Mouse (Mus musculus): ENCODE data around the gene Igfbp7.

The Igfbp7 gene

DNA sequence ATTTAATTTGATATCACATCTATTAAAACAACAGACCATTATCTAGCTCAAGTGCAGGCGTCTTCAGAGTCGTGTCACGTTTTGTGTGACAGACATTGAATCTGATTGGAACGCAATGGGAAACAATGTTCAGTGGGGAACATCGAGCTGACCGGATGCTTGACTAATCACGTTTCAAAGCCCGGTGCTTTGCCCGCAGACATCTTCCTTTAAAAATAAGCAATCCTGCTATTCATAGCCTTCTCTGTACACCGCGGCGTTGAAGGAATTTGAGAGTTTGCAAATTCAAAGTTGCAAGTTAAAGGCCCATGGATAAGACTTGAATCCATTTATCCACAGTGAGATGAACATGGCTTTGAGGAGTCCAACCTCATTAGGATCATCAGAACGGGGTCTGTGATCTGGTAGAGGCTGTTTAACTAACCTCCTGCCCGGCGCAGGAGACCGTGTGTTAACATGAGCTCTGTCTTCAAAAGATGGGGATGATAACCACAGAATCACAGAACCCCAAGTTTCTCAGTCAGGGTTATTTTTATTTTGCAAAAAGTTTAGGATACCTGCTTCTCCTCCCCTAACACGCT is 27.4 kb downstream of the Igfbp7 start:
- in situ Hi-C loops (cut with MseI, MboI), result no loop called here

DNA sequence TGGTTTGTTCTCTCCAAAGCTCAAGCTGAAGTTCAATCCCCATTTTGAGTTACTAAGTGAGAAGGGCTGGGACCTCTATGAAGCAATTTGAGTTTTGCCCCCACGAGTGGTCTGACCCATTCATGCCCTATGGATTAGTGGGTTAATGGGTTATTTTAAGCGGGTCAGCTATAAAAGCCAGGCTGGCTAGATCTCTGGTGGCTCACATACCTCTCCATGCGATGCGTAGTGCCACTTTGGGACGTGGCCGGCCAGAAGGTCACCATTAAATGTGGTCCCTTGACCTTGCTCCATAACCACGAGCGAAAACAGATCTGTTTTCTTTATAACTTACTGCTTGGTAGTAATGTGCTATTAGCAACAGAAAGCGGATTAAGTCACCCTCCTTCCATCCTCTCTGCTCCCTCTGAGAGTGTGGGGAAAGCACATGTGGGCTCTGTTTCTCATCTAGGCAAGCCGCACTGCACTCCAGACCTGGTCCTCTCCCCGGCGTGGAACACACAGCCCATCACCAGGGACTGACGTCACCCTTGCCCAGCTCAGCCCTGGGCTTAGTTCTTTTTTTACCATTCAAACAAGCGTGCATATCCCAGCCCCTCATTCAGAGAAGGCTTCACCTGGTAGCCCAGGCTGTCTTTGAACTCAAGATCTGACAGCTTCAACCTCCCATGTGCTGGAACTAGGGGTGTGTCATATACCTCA is 28.3 kb downstream of the Igfbp7 start:
- in situ Hi-C loops (cut with MseI, MboI), result no loop called here

DNA sequence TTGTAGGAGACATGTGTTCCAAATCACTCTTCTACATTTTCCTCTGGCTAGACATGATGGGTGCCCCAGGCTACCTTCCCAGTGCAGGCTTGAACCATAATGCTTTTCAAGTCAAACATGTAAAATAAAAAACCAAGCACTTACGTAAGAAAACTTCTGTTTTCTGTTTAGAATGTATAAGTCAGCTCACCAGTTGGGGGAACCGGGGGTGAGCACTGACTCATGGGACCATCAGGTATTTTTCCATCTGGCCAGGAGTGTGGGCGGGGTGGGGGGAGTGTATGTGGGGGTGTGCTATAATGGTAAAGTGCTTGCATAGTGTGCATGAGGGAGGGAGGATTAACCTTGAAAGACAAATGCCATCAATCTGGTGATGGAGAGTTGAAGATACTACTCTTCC is 29.8 kb downstream of the Igfbp7 start:
- in situ Hi-C loops (cut with MseI, MboI), result no loop called here

DNA sequence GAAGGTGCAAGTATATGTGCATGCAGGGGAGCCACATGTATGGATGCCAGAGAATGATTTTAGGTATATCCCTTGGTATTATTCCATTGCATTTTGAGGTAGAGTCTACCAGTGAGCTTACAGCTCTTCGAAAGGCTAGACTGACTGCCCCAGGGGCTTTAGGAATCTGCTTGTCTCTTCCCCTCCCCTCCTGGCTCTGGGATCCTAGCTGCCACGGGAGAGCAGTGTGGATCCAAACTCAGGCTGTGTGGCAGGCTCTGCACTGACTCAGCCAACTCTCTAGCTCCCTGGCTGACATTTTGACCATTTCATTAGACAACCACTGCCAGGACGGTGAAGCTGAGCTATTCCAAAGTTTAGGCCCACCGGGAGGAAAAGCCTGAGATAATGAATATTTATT is 32.3 kb downstream of the Igfbp7 start:
- in situ Hi-C loops (cut with MseI, MboI), result no loop called here

DNA sequence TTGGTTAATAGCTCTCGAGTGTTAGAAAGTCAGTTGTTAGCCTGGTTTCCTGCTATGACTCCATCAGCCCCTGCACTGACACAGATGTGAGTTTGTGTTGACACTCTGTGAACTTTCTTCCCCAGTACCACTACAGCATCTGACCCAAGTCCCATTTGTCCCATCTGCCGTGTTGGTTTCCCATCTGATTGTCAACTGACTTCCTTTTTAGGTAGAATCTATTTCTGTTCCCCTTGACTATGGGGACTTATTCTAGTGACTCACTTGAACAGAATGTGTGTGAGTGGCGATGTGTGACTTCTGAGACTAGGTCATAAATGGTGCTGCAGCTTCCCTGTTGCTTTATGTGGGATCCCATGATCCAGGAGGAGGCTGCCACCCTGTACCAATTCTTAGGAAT is 32.9 kb downstream of the Igfbp7 start:
- in situ Hi-C loops (cut with MseI, MboI), result no loop called here

DNA sequence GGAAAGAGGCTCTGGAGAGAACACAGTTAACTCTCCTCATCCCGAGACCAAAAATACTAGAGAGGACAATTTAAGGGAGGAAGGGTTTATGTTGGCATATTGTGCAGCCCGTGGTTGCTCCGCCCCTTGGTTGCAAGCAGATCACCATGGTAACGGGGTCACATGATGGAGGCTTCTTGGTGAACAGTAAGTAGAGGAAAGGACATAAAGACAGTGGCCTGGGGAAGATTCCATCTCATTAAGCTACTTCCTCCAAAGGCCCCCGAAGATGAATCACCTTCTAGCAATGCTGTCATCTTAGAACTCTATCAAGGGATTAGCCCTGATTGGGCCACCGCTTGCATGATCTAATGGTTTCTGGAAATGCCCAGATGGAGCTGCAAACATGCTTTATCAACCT is 35.1 kb downstream of the Igfbp7 start:
- in situ Hi-C loops (cut with MseI, MboI), result no loop called here

DNA sequence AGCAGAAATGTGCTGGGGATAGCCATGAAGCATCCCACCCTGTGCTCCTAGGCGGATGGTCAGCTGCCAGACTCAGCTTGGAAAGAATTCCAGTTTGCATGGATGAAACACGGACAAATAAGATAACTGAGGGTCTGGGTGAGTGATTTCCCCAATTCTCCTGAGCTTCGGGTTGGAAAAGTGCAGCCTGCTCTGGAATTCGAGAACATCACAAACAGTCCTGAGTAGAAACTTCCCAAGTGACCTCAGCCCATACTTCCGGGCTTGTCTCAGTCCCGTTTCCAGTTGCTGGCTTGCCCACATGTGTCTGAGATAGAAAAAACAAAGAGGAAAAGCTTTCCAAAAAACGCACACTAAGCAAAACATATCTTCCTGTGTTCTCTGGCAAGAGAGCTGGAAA is 35.6 kb downstream of the Igfbp7 start:
- in situ Hi-C loops (cut with MseI, MboI), result no loop called here

DNA sequence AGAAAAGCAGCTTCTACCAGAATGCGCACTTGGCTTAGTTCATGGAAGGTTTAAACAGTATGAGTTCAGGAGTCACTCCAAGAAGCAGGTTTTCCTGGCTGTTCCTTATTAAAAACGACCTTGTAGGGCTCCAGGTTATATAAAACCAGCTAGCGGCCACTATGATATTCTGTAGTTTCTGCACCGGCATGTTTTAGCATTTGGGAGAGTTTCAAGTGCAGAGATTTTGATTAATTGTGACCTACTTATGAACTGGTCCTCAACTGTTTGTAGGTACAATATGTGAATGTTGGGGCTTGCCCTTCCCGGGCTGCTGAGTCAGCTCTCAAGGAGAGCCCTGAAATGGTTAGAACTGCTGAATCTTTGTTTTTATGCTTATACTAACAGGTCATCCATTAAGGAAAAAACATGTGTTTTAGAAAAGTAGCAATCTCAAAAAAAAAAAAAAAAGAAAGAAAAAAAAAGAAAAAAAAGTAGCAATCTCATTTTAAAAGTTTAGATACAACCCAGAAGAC is 37.4 kb downstream of the Igfbp7 start:
- in situ Hi-C loops (cut with MseI, MboI), result no loop called here

DNA sequence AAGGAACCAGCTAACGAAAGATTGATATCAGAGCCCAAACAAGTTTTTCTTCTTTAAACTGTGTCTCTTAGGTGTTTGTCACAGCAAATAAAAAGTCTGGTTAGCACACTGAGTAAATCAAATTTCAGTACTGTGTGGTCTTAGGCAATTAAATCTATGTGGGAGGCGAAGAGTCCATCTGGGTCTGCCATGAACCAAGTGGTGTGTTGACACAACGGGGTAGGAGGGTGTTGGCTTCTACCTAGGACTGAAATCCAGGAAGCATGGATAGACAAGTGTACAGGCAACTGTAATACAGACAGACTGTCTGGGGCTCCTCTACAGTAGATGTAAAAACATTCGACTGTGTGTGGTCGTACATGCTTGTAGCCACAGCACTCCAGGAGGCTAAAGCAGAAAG is 38.4 kb downstream of the Igfbp7 start:
- in situ Hi-C loops (cut with MseI, MboI), result no loop called here

DNA sequence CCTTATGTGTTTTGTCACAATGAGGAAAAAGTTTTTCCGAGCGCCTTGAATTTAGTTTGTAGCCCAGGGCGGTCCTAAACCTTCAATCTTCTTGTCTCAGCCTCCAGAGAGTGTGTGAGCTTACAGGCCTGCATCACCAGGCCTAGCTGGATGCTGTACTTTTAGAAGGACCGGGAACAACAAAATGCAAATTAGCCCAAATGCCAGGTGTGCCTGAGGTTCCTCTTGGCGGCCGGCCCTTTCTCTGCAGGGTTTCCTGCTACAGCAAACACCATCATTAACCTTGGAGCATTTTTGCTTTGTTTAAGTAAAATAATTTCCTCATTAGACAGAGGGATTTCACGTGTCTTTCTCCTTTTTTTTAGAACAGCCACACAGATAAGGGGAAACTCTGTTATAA is 39.6 kb downstream of the Igfbp7 start:
- in situ Hi-C loops (cut with MseI, MboI), result no loop called here

DNA sequence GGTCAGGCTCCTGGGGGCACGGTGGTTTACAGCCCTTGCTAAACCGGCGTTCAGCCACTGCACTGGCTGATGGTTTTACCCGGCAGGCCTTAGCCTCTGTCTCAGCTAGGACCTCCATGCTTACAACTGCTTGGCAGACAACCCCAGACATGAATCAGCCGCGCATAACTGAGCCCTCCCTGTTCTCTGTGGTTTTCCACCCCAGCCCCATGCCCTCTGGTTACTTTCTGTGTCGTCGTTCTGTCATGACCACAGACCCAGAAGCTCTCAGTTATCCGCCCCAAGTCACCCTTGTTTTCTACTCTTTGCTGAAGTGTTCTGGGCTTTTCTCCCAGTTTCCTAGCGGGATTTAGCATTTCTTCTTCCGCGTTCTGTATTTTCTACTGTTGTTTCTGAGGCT is 40.2 kb downstream of the Igfbp7 start:
- in situ Hi-C loops (cut with MseI, MboI), result no loop called here

DNA sequence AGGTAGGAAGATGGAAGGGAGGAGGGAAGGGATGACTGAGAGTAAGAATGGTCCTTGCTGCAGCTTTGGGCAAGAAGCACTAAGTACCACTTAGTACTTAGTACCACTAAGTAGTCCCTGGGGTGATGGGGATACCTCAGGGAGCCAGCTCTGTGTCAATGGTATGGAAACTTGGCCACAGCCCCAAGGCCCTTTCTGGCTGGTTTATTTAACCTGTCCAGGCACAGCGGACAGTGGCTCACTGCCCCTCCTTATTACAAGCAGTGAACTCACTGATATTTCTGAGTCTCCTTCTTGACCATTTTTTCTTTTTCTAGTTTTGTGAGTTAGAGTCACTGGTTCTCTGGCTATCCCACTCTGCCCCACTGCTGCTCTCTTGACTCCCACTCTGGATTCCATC is 40.7 kb downstream of the Igfbp7 start:
- in situ Hi-C loops (cut with MseI, MboI), result no loop called here

DNA sequence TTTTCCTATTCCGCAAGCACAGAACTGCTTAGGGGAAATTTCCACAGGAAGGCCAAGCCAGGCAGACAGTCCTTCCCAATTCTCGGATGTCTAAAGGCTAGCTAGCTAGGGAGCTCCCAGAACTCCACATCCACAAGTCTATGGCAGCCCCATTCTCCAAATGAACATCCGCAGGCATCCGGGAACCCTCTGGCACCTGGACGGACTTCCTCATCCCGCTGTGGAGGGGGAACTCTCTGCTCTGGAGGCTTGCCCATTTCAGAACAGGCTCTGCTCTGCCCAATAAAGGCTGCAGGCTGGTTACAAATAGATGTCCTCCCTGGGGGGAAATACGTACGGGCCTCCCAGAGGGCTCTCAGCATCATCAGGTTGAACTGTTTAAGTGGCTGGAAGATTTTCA is 41.5 kb downstream of the Igfbp7 start:
- in situ Hi-C loops (cut with MseI, MboI), result no loop called here

DNA sequence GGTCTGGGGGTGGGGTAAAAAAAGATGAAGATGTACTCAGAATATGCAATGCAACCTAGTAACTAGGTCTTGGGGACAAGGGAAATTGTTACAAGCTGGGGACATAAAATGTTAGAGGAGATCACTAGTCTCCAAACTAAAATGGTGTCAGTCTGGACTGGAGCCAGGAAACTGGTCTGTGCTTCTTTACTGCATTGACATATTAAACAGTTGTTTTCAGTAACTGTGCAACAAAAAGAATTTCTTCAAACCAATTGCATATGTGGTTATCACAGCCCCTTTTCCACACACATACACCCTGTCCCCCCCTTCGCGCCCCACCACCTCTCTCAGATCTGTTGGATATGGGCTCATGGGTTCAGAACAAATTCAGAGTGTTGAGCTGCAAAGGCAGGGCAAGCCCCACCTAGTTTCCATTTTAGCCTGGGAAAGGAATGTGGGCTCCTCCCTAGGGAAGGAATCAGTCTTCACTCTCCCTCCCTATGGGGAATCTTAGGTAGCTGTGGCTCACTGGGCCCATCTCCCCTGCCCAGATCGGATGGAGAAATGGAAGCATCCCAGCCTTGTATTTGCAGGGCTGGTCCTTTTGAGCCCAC is 43.3 kb downstream of the Igfbp7 start:
- in situ Hi-C loops (cut with MseI, MboI), result no loop called here

DNA sequence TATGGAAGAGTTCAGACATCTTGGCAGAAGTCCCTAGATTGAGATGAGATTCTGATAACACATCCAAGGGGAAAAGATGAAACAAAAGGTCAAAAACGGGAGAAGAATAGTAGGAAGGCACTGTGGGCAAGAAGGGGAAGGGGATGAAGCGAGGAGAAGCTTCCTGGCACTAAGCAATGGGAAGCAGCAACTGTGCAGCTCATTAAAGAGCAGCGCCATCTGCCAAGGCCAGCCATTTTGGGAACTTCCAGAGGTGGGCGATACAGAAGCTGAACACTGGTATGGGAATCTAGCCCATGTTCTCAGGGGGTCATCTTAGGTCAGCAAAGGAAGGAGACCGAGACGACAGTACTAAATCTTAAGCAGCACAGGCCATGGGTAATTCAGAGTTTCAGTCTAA is 44.2 kb downstream of the Igfbp7 start:
- in situ Hi-C loops (cut with MseI, MboI), result no loop called here

DNA sequence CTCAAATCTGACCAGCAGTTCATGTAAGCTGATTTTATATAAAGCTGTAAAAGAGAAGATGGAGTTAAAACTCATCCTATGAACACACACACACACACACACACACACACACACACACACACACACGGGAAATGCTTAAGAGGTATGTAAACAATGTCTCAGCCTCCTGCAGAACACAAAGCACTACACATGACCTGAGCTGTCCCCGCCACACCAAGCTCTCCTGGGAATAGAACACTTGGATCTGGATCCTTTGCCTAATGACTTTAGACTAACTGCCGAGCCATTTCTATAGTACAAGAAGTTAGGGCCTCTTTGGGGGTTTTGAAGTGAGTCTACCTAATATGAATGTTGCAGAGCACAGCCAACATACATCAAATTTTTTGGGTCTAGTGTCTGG is 45.7 kb downstream of the Igfbp7 start:
- in situ Hi-C loops (cut with MseI, MboI), result no loop called here

DNA sequence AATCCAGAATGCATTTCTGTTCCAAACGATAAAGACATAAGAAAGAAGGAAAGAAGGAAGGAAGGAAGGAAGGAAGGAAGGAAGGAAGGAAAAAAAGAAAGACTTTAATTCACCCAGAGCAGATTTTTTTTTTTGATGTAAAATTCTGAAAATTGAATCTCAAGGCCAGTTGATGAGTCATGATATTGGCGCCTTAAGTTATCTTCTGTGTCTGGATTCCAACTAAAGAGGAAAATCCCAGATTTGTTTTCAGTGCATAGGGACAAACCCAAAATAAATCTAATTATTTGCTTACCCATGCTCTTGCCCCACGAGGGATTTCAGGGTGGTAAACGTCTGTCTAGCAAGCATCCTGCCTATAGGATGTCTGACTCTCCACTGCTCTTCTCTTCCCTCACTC is 46.8 kb downstream of the Igfbp7 start:
- in situ Hi-C loops (cut with MseI, MboI), result no loop called here

DNA sequence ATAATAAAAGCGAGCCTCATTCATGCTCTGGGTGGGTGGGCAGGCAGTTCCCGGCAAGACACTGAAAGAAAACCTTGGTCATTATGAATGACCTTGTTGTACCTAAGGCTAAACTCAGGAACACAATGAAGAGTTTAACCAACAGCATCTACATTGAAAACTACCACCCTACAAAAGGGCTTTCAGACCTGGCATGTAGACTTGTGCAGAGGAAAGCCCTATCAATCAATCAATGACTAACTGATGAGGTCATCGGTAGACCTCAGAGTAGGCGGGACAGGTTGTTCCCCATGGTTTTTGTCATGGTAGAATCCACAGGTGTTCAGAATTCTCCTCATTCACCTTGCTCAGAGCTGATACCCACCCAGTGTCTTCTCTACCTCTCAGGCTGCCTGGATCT is 47.9 kb downstream of the Igfbp7 start:
- in situ Hi-C loops (cut with MseI, MboI), result loop anchor here (5.0 to 10.0 kb wide), 2 partner anchors 37 to 45 kb away; partner anchors contain the start of gene Igfbp7 (in 1 of the 2)

DNA sequence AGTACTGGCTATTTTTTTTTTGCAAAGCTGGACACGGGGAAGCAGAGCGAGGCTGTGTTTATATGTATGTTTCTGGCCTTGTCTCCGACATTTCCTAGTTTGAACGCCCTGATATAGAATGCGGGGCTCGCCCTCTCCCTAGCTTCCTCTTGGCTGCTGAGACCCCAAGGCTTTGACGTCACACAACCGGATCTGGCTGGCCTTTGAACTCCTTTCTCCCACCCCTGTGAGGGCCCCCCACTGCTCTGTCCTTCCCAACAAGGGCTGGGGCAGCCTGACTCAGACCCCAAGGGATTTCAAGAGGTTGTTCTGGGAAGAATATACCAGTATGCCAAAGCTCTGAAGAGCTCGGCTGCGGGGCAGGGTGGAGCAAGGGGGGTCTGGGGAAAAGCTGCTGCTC is 49.5 kb downstream of the Igfbp7 start:
- in situ Hi-C loops (cut with MseI, MboI), result loop anchor here (5.0 to 10.0 kb wide), 2 partner anchors 39 to 46 kb away; partner anchors contain the start of gene Igfbp7 (in 1 of the 2)

DNA sequence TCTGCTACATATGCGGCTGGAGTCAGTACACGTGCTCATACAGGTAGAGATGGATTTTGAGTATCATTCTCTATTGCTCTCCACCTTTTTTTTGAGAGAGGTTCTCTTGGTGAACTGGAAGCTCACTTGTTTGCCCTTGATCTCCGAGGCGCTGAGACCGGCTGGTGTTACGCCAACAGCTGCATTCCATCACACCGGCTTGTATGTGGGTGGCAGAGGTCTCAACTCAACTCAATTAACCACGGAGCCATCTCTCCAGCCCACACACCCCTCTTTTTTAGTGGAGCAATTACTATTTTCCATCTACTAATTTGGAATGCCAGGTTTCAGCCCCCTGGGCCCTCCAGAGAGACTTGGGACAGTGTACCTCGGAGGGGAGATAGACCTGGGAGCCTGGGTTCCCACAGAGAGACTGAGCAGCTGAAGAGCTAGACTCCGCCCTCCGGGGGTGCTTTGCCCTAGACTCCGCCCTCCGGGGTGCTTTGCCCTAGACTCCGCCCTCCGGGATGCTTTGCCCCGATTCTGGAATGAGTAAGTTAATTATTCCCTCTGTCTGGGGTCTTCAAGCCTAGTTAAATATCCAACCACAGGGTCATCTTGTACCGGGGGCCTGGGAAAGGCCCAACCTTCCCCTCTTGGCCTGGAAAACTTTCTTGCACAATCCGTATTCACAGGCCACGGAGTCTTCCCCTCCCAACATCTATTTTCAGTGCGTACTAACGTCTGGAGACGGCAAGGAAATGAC is 50.3 kb downstream of the Igfbp7 start:
- in situ Hi-C loops (cut with MseI, MboI), result loop anchor here (5.0 to 10.0 kb wide), 2 partner anchors 40 to 47 kb away; partner anchors contain the start of gene Igfbp7 (in 1 of the 2)

DNA sequence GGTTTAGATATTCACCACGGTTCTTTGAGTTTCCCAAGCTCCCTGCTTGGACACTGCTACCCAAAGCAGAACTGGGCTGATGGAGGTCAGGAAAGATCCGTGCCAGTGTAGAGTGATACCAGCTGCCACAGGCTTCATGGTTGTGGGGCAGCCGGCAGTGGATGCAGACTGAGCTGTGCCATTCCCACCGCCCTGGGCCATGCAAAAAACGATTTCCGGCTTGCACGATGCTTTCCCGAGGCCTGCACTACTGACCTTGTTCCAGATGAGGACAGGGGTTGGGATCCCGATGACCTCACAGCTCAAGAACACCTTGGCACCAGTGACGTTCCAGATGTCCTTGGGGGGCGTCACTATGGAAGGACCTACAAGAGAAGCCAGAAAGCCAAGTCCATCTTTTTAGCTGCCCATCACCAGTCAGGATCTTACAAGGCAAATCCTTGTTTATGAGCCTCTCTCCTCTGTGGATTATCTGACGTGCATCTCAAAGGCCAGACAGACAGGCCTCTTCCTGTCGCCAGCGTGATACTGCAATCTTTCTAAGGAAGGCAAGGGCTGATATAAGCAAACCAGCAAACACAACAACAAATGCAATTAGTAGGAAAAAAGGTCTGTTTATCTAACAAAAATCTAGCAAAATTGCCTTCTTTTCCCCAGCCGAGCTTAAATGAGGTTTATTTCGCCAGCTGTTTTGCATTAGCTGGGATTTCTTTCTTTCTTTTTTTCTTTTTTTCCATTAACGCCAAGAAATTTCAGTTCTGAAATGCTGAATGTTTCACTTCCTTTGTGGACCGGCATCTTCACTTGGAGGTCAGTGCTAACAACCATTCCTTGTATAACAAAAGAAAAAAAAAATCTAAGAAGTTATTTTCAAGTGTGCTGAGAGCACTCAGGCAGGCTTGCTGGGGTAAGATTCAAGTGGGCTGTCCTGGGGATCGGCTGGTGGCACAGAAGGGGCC is 52.3 kb downstream of the Igfbp7 start:
- in situ Hi-C loops (cut with MseI, MboI), result loop anchor here (5.0 to 10.0 kb wide), 2 partner anchors 42 to 49 kb away; partner anchors contain the start of gene Igfbp7 (in 1 of the 2)
